Mouse (Mus musculus) bone marrow macrophage, adult 2 months (primary cell): Measurements from ENCODE around the gene Gm43517. TPM values are rescaled to one million over a fixed set of nuclear protein-coding genes. Genes with fewer than 3 reads are reported as not detected.
A peak's percentile ranks its signal among the peaks of the same experiment; 100 is the strongest.

Experiments used
- H3K27ac ChIP-seq: 2 replicates; pipeline ENCODE4 v1.5.1; 2012; ENCODE audit warnings: low read depth, low read length; ENCODE audit not compliant: insufficient read depth
- H3K4me1 ChIP-seq: 2 replicates; pipeline ENCODE4 v1.6.1; 2012; ENCODE audit warnings: low read length; ENCODE audit not compliant: control insufficient read depth, insufficient read depth
- H3K4me3 ChIP-seq: 2 replicates; pipeline ENCODE4 v1.5.1; 2012; ENCODE audit warnings: mild to moderate bottlenecking, low read length, moderate library complexity; ENCODE audit not compliant: insufficient read depth
- CTCF ChIP-seq: IDR thresholded peaks from 2 replicates; pipeline ENCODE4 v1.5.1; 2012; ENCODE audit warnings: low read depth, mild to moderate bottlenecking, low read length, moderate library complexity
- POLR2A ChIP-seq: IDR thresholded peaks from 2 replicates; pipeline ENCODE4 v1.6.1; 2012; ENCODE audit warnings: mild to moderate bottlenecking, low read depth, low read length, borderline replicate concordance
- polyA plus RNA-seq: library from polyadenylated mRNA; stranded (reverse); fragments of >200 nt; gene quantifications from 2 replicates; pipeline ENCODE4 v1.2.4, GENCODE M21; 2012; ENCODE audit not compliant: missing spikeins, insufficient read depth, insufficient read length

The Gm43517 gene
- polyA plus RNA-seq, 1 experiment, result not detected

- TF ChIP-seq POLR2A (no peak), CTCF (no peak)
- Histone ChIP-seq H3K4me1 (no peaks in the 10 kb centered on the region), H3K27ac (no peak overlapping the region), H3K4me3 (no peak overlapping the region)
Measured at GRCm38 (mm10) chr12:49377281-49377970, 7.5 kb upstream of the Gm43517 start.

- no peak overlapping the region for H3K4me3 ChIP-seq
- no peaks in the 10 kb centered on the region for H3K4me1 ChIP-seq
- no peak overlapping the region for H3K27ac ChIP-seq
- TF ChIP-seq CTCF (no peak), POLR2A (no peak)
Measured at GRCm38 (mm10) chr12:49378920-49379319, 6.1 kb upstream of the Gm43517 start.

- TF ChIP-seq CTCF, result no peak
- no peak for TF ChIP-seq POLR2A
- H3K27ac ChIP-seq, result no peak overlapping the region
- no peak overlapping the region for H3K4me3 ChIP-seq
- H3K4me1 ChIP-seq, result no peaks in the 10 kb centered on the region
Measured at GRCm38 (mm10) chr12:49379446-49379845, 5.5 kb upstream of the Gm43517 start.

GRCm38 (mm10) chr12:49380442-49380841, 4.5 kb upstream of the Gm43517 start:
- no peaks in the 10 kb centered on the region for H3K4me1 ChIP-seq
- no peak overlapping the region for H3K27ac ChIP-seq
- H3K4me3 ChIP-seq, result no peak overlapping the region
- TF ChIP-seq POLR2A (no peak), CTCF (no peak)

GRCm38 (mm10) chr12:49381031-49381525, 3.9 kb upstream of the Gm43517 start:
- Histone ChIP-seq H3K27ac (no peak overlapping the region), H3K4me3 (no peak overlapping the region), H3K4me1 (no peaks in the 10 kb centered on the region)
- no peak for TF ChIP-seq POLR2A
- TF ChIP-seq CTCF, result no peak

- no peak for TF ChIP-seq POLR2A
- TF ChIP-seq CTCF, result no peak
- H3K4me3 ChIP-seq, result no peak overlapping the region
- no peak overlapping the region for H3K27ac ChIP-seq
- H3K4me1 ChIP-seq, result no peaks in the 10 kb centered on the region
Measured at GRCm38 (mm10) chr12:49381721-49382365, 3.1 kb upstream of the Gm43517 start.

GRCm38 (mm10) chr12:49382565-49383520, 2.1 kb upstream of the Gm43517 start, which contains the start of gene Foxg1:
Gene Foxg1, plus strand, starts transcription at chr12:49382660.
- TF ChIP-seq POLR2A (no peak), CTCF (no peak)
- Histone ChIP-seq H3K4me1 (no peaks in the 10 kb centered on the region), H3K27ac (no peak within 1 kb of the TSS), H3K4me3 (peak within 1 kb of the TSS; percentile 5; the same call in 1 of the 2 replicates)

GRCm38 (mm10) chr12:49383521-49384133, 1.3 kb upstream of the Gm43517 start:
- no peak overlapping the region for H3K4me3 ChIP-seq

GRCm38 (mm10) chr12:49384295-49384875, 589 bp upstream of the Gm43517 start:
- Histone ChIP-seq H3K4me1 (no peaks in the 10 kb centered on the region), H3K4me3 (no peak overlapping the region), H3K27ac (no peak overlapping the region)
- TF ChIP-seq POLR2A (no peak), CTCF (no peak)

More at GRCm38 (mm10) chr12:49383521-49384133, 1.3 kb upstream of the Gm43517 start:
- TF ChIP-seq POLR2A (no peak), CTCF (no peak)
- H3K27ac ChIP-seq, result no peak overlapping the region
- H3K4me1 ChIP-seq, result no peaks in the 10 kb centered on the region
